Mouse (Mus musculus): Measurements from ENCODE around the gene Olfr286.

Gene Olfr286

DNA sequence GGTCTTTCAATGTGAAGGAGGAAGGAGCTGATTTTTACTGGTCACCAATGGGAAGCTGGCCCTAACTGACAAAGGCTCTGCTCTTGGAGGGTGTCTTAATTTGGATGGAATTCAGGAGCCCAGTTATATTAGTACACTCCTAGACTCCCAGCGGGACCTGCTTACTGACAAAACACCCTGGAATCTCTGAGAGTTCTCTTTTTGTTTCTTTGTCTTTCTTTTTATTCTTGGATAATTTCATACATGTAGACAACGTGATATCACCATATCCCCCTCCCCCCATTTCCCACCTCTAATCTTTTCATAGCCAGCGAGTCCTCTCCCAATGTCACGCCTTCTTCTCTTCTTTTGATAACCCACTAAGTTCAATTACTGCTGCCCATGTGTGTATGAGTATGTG, at the start of gene Olfr286:
Gene Olfr286, minus strand, starts transcription at position 101 of the 400 bp plus-strand sequence.
- DNase-seq (ENCODE audit: low spot score) = no peak

DNA sequence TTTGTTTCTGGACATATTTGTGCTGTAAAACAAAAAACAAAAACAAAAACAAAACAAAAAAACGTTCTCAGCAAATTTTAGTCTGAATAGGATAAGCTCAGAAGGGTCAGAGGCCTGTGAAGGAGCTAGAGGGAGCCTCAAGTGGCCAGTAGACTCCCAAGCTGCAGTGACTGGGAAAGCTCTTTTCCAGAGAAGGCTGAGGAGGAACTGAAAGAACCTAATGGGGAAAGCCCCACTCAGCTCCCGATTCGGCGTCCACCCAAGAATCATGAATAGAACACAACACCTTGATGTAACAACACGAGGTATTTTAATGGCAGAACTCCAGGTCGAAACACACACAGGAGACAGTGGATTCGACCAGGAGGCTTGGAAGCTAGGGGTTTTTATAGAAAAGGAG, 23.5 kb upstream of the Olfr286 start:
- no peak for DNase-seq (ENCODE audit: low spot score)

DNA sequence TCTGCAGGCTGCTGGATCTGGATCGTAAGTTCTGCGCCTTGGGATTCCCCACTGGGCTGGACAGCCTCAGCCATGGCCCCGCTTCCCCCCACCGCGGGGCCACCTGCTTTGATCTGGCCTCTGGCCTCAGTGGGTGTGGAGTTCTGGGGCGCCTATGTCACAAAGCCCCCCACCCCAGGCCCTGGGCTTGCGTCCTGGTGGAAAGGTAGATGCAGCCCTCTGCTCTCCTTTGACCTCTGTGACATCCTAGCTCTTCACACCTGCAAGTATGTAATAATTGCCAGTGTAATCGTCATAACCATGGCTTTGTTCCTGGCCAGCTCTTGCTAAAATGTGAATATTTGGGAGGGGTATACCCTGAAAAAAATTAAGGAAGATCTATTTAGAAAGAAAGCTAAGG, 22.9 kb upstream of the Olfr286 start, which contains the start of gene H1fnt:
Gene H1fnt, minus strand, starts transcription at position 101 of the 400 bp plus-strand sequence.
- no peak for DNase-seq (ENCODE audit: low spot score)

DNA sequence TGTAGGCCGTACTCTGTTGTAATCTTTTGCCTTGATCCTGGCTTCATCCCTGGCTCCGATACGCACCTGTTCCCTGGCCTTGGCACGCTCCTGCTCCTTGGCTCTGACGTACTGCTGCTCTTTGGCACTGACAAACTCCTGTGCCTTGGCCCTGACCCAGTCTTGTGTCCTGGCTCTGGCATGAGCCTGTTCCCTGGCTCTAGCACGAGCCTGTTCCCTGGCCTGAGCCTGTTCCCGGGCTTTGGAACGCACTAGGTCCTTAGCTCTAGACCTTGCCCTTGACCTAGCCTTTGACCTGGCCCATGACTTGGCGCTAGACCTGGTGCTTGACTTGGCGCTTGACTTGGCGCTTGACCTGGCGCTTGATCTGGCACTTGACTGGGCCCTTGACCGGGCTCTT, 22.0 kb upstream of the Olfr286 start:
- DNase-seq (ENCODE audit: low spot score) = no peak

DNA sequence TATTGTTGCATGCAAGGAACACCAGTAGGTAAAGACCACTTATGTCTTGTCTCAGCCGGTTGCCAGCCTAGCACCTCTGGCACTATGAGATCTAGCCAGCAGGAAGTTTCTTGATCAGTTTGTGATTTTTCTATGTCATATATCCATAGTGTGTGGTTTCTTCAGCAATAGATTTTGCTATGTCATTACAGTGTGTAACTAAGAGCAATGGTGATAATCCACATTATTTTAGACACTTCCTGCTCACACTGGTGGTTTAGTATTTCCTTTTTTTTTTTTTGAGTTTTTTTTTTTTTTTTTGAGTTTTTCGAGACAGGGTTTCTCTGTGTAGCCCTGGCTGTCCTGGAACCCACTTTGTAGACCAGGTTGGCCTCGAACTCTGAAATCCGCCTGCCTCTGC, 1.2 kb upstream of the Olfr286 start:
- no peak for DNase-seq (ENCODE audit: low spot score)

DNA sequence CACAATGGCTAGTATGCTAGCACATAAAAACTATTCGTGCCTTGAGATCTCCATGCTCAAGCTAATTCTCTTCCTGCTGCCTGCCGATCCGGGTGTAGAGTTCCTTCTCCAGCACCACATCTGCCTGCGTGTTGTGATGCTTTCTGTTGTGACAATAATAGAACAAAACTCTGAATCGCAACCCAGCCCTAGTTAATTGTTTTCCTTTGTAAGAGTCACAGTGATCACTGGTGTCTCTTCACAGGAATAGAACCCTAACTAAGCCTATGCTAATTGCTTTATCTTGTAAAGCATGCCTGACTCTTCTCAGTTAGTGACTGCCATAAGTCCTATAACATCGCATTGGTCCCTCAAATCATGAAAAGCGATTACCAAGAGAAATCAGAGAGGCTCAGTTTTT, 8.2 kb downstream of the Olfr286 start:
- DNase-seq (ENCODE audit: low spot score) = no peak

DNA sequence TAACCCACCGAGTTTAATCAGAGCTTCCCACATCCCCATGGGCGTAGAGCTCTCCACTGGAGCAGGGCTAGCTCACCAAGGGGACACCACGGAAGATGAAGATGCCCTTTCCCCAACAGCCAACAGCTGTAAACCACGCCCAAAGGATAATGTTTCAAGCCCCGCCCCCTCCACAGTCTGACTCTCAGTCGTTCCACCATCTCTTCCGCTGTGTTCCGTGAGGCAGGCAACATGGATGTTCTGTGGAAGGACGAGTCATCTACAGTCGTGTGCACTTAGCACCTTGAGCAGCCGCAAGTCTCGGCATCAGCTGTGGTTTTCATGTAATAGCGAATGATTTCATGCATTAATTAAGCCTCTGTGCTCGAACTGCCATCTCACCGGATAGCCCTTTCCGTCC, 8.6 kb downstream of the Olfr286 start:
- DNase-seq (ENCODE audit: low spot score) = no peak

DNA sequence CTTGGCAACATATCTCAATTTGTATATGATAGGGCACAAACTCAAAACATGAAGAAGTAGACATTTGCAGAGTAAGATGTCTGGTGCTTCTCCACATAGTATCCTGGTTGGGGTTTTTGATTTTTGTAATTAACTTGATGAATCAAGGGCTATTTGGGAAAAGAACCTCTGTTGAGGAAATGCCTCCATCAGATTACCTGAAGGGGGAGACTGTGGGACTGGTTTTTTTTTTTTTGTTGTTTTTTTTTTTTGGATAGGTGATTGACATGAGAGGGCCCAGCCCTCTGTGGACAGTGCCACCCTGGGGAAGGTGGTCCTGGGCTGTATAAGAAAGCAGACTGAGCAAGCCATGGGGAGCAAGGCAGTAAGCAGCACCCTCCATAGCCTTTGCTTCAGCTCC, 11.9 kb downstream of the Olfr286 start:
- no peak for DNase-seq (ENCODE audit: low spot score)

DNA sequence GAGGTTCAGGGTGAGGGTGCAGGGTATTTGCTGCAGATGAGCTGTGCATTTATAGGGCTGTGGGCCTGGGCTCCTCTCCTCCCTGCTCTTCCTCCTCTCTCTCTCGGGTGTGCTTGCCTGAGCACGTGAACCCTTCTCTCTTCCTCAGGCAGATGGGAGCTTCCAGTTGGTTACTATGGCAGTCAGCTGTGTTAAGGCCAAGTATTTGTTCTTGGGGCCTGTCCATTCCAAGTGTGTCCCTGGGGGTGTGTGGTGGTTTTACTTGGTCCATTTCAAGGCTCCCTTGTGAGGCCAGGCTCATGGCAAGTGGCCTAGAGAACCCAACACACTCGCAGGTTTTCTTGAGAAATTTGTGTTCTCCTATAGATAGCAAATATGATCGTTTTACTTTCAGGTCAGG, 13.4 kb downstream of the Olfr286 start, which contains the start of the genes Gm44579 and Olfr287:
Gene Gm44579, minus strand, starts transcription at position 101 of the 400 bp plus-strand sequence.
Gene Olfr287, minus strand, starts transcription at position 180 of the 400 bp plus-strand sequence.
- no peak for DNase-seq (ENCODE audit: low spot score)

DNA sequence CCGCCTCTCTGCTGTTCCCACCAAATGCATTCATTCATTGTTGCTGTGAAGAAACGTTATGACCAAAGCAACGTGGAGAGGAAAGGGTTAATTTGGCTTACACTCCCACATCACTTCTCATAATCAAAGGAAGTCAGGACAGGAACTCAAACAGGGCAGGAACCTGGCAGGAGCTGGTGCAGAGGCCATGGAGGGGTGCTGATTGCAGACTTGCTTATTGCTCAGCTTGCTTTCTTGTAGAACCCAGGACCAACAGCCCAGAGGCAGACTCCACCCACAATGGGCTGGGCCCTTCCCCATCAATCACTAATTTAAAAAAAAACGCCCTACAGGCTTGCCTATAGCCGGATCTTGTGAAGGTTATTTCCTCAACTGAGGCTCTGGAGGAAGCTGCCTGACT, 20.1 kb downstream of the Olfr286 start:
- no peak for DNase-seq (ENCODE audit: low spot score)

DNA sequence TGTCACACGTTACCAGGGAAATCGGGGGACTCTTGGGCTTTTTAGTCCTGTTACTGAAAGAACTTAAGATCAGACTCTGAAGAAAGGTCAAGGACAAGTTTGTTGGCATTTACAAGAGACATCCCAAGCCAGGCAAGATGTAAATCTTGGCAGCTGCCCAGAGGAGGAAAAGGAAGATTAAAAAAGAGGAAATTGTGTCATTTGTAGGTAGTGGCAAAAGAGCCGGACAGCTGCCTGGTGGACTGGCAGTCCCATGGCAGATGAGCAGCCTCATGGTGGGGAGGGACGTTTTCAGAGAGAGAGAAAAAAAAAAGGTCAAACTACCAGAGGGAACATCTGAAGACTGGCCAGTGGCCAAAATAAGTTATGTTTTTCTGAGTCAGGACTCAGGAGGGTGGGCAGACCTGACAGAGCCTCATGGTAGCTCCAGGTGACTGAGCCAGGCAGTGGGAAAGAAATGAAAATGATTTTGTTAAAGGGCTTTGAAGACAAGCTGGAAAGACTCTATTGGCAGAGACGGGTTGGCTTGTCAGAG, 20.8 kb downstream of the Olfr286 start:
- no peak for DNase-seq (ENCODE audit: low spot score)

DNA sequence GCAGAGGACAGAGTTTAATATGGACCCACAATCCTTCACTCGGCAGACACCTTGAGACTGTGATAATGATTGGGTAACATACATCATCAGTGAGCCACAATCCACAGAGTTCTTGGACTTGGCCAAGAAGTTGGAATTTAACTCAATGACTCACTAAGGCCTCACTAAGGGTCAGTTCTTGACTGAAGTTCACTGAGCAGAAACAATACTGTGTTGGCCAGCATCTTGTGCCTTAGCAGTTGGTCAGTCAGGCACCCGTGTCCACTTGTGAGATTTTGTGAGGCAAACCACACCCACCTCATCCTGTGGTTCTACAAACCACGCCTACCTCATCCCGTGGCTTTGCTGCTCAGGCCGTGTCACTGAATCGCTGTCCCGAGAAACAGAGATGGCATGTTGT, 24.6 kb downstream of the Olfr286 start:
- DNase-seq (ENCODE audit: low spot score) = no peak

DNA sequence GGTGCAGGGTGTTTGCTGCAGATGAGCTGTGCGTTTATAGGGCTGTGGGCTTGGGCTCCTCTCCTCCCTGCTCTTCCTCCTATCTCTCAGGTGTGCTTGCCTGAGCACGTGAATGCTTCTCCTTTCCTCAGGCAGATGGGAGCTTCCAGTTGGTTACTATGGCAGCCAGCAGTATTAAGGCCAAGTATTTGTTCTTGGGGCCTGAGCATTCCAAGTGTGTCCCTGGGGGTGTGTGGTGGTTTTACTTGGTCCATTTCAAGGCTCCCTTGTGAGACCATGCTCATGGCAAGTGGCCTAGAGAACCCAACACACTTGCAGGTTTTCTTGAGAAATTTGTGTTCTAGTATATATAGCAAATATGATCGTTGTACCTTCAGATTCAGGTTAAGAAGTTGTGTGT, 38.8 kb downstream of the Olfr286 start, which contains the start of gene Olfr288:
Gene Olfr288, minus strand, starts transcription at position 101 of the 400 bp plus-strand sequence.
- no peak for DNase-seq (ENCODE audit: low spot score)

DNA sequence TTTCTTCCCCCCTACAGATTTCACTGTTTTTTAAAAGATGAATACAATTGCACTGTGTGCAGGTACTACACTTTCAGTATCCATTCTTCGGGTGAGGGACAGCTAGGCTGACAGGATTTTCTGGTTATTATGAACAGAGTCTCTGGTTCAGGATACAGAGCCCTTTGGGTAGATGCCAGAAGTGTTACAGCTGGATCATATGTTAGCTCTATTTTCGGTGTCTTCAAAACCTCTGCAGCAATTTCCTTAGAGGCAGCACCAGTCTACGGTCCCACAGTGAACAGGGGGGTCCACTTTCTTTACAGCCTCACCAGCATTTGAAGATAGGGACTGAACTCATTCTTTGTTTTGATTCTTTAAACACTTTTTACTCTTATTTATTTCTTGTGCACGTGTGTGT, 49.8 kb downstream of the Olfr286 start:
- no peak for DNase-seq (ENCODE audit: low spot score)

DNA sequence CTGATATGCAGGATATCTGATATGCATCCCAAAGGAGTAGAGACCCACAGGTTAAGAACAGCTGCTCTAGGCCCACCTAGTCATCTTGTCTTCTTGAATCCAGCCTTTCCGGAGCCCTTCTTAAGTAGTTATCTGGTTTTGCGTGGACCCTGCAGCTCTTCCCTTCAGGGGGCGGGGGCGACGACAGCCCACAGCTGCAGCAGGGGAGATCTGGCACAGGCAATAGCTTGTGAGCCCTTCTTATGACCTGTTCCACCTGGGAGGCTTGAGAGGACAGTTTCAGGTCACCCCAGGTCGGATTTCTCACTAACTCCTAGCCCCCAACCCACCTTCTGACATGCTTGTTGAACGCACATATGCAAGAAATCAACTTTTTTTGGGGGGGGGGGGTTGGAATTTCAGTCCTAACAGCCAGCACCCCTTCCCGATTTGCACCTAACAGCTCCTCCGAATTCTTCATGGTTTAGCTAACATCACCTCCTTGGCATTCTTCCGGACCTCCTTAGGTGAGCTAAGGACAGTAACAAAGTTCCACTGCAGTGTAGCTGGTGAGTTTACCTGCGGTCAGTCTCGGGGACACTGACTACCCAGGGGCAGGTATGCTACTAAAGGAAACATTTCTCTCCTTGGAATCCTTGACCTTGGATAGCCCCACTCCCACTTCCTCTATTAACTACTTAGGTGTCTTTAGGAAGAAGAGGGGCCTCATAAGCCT, 52.2 kb downstream of the Olfr286 start:
- no peak for DNase-seq (ENCODE audit: low spot score)

DNA sequence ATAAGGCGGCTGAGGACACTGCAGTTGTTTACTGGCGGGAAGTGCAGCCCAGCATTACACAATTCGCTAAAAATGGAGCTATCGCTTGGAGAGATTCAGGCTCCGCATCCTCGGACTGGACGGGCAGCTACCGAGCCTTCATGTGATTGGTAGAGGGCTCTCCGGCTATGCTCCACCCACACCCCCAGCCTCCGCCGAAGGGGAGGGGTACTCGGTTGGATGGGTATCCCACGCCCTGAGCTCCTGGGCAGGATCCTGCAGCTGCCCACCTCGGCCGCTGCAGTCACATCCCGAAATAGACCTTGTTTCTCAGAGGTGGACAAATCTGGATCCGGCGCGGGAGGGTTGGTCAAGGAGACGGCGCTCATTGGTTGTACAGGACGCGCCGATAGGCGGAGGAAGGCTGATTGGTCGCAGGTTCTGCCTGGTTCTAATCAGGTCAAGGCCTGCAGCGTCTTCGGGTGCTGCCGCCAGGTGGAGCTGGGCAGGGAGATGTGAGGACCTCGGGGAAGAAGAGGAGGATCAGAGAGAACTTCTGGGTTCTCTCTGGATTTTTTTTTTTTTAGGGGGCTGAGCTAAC, 53.0 kb downstream of the Olfr286 start:
- peak; percentile 71 for DNase-seq (ENCODE audit: low spot score)

DNA sequence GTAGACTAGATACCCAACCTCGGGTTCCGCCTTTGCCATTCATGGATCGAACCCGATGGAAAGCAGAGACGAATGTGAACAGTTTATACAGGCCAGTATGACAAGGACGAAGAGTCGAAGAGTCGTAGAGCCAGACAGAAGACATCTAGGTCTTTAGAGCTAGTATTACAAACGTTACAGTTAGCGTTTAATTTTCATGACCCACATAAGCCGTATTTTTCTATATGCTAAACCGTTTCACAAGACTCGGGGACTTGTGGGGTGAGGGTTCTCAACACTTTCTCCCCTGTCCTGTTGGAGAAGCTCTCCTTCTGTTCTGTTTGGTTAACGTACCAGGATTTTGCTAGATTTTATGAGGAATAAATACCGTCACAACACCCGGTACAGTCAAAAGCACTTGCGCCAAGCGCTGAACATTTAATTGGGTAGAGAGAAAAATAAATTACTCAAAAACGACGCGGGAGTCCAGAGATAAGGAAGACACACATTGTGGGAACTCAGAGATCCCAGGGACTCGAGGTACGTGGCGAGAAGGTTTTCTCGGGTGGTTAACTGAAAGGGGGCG, 53.6 kb downstream of the Olfr286 start:
- DNase-seq (ENCODE audit: low spot score) = no peak

DNA sequence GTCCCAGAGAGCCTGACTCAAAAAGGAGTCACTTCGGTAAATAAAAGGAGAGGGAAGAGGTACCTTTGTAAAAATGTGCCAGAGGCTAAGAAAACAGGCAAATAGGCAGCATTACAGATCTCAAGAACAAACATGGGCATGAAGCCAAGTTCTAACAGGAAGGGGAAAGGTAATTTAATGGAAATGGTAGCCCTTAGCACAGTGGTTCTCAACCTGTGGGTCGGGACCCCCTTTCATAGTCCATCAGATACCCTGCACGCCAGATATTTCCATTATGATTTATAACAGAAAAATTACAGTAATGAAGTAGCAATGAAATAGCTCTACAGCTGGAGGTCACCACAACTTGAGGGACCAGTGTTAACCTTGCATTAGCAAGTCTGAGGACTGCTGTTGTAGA, 56.9 kb downstream of the Olfr286 start:
- no peak for DNase-seq (ENCODE audit: low spot score)
